Mouse (Mus musculus) hindbrain, embryonic 16.5 days (tissue): Measurements from ENCODE around the gene Mkrn2. TPM values are rescaled to one million over a fixed set of nuclear protein-coding genes. Genes with fewer than 3 reads are reported as not detected.

Source experiments
- ATAC-seq: fragments of 200-750 bp; cut with Nextera tagmentation; 2 replicates; pipeline ENCODE4 v1.8.0; 2017; ENCODE audit warnings: moderate TSS enrichment, moderate library complexity
- H3K27ac ChIP-seq: fragments of 300-500 bp; sonication (generic); 2 replicates; pipeline ENCODE4 v1.5.1; 2014; ENCODE audit warnings: low read depth, mild to moderate bottlenecking, control low read depth, low read length, moderate library complexity
- H3K27me3 ChIP-seq: fragments of 300-500 bp; sonication (generic); replicated peaks from 2 replicates; pipeline ENCODE4 v1.6.1; 2014; ENCODE audit warnings: low read length; ENCODE audit not compliant: control insufficient read depth, insufficient read depth
- H3K36me3 ChIP-seq: fragments of 300-500 bp; sonication (generic); 2 replicates; pipeline ENCODE4 v1.6.1; 2014; ENCODE audit warnings: mild to moderate bottlenecking, low read length, moderate library complexity, mixed read lengths; ENCODE audit not compliant: control insufficient read depth, insufficient read depth
- H3K4me1 ChIP-seq: fragments of 300-500 bp; sonication (generic); 2 replicates; pipeline ENCODE4 v1.6.1; 2014; ENCODE audit warnings: low read depth, low read length; ENCODE audit not compliant: control insufficient read depth, insufficient read depth
- H3K4me2 ChIP-seq: fragments of 300-500 bp; sonication (generic); 2 replicates; pipeline ENCODE4 v1.6.1; 2014; ENCODE audit warnings: mild to moderate bottlenecking, low read length, control low read depth, moderate library complexity
- H3K4me3 ChIP-seq: fragments of 300-500 bp; sonication (generic); 2 replicates; pipeline ENCODE4 v1.5.1; 2014; ENCODE audit warnings: mild to moderate bottlenecking, low read length, control low read depth, moderate library complexity
- H3K9ac ChIP-seq: fragments of 300-500 bp; sonication (generic); 2 replicates; pipeline ENCODE4 v1.6.1; 2014; ENCODE audit warnings: low read depth, mild to moderate bottlenecking, control low read depth, low read length, moderate library complexity
- H3K9me3 ChIP-seq: fragments of 300-500 bp; sonication (generic); 2 replicates; pipeline ENCODE4 v1.6.1; 2014; ENCODE audit warnings: mild to moderate bottlenecking, low read length, moderate library complexity; ENCODE audit not compliant: control insufficient read depth
- WGBS: fragments of 180-500 bp; shearing (Covaris S2); extraction: QIAGEN DNeasy Blood & Tissue Kit; methylation state at CpG from one replicate; pipeline ENCODE4 v1.1.7; 2014; 5-methylcytosine and 5-hydroxymethylcytosine counted together
- polyA plus RNA-seq: library from polyadenylated mRNA; unstranded; fragments of >200 nt; fragmentation: Nextera tagmentation; extraction: Ambion mirVana; gene quantifications from 2 replicates; pipeline ENCODE4 v1.2.1, GENCODE M21; 2015

The Mkrn2 gene
- 38.0 and 39.0 TPM in 2 replicates for polyA plus RNA-seq

DNA sequence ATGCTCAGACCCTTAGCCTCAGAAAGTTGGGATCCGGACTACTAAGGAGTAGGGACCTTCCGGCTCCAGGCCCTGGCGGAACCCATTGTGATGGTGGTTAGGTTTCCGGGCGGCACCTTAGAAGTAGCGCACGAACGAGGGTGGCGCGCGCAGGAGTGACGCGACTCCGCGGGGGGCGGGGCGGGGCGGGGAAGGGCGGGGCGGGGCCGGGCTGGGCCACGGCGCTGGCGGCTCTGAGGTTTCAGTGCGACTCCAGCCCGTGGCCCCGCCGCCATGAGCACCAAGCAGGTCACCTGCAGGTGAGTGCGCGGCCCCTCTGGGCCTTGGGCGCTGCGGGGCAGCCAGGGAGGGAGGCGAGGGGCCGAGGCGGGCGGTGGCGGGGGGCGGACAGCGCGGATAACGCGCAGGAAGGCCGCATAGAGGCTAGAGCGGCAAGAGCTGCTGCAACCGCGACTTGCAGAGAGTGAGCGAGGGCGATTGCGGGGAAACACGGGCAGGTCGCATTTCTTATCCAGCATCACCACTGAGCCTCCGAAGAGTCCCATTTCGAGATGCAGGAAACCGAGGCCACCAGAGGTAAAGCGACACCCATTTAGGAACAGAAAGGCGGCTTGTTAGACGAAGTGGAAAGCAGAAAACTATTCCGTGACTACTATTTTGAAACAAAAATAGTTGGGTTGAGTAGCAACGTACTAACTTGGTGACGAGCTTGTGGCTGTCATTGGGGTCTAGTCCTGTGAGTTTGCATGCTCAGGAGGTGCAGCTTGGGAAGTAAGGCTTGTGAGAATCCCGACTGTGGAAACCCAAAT is at the start of gene Mkrn2:
TSS of gene Mkrn2 (plus strand) at position 188 of the 809 bp plus-strand sequence.
- H3K27ac ChIP-seq, result peak within 1 kb of the TSS; percentile 85
- peak within 1 kb of the TSS; percentile 92 for H3K9ac ChIP-seq
- no peaks in the 10 kb centered on the region for H3K9me3 ChIP-seq
- H3K4me3 ChIP-seq, result peak within 1 kb of the TSS; percentile 80
- no peaks in the 10 kb centered on the region for H3K27me3 ChIP-seq
- H3K36me3 ChIP-seq, result no peaks in the 10 kb centered on the region
- WGBS, result under 1% methylated on average over 51 of the region's 61 CpGs
- peaks cover 9% of the 10 kb centered on the region for H3K4me1 ChIP-seq
- peak within 1 kb of the TSS; percentile 90 for H3K4me2 ChIP-seq
- ATAC-seq, result peak; percentile 93

- H3K9ac ChIP-seq, result no peak overlapping the region
- H3K9me3 ChIP-seq, result no peaks in the 10 kb centered on the region
- no peak overlapping the region for H3K27ac ChIP-seq
- H3K27me3 ChIP-seq, result no peaks in the 10 kb centered on the region
- peaks cover 20% of the 10 kb centered on the region for H3K36me3 ChIP-seq
- 87% methylated on average over 5 of the region's 5 CpGs for WGBS
- H3K4me2 ChIP-seq, result no peak overlapping the region
- no peaks in the 10 kb centered on the region for H3K4me1 ChIP-seq
- ATAC-seq, result no peak
- no peak overlapping the region for H3K4me3 ChIP-seq
Observed at GRCm38 (mm10) chr6:115555485-115555884, 46.2 kb upstream of the Mkrn2 start.

GRCm38 (mm10) chr6:115558176-115558575 is 43.5 kb upstream of the Mkrn2 start:
- H3K9ac ChIP-seq, result no peak overlapping the region
- no peak for ATAC-seq
- H3K27ac ChIP-seq, result no peak overlapping the region
- no peaks in the 10 kb centered on the region for H3K9me3 ChIP-seq
- WGBS, result 86% methylated on average over 2 of the region's 2 CpGs
- H3K27me3 ChIP-seq, result no peaks in the 10 kb centered on the region
- H3K4me3 ChIP-seq, result no peak overlapping the region
- H3K4me2 ChIP-seq, result no peak overlapping the region
- peaks cover 20% of the 10 kb centered on the region for H3K36me3 ChIP-seq
- no peaks in the 10 kb centered on the region for H3K4me1 ChIP-seq

GRCm38 (mm10) chr6:115559651-115560632 is 41.8 kb upstream of the Mkrn2 start:
- Histone ChIP-seq H3K4me1 (no peaks in the 10 kb centered on the region), H3K4me2 (no peak overlapping the region), H3K27ac (no peak overlapping the region), H3K9ac (no peak overlapping the region), H3K4me3 (no peak overlapping the region), H3K9me3 (no peaks in the 10 kb centered on the region), H3K27me3 (no peaks in the 10 kb centered on the region), H3K36me3 (peaks cover 21% of the 10 kb centered on the region)
- no peak for ATAC-seq
- WGBS, result 76% methylated on average over 21 of the region's 21 CpGs

GRCm38 (mm10) chr6:115565479-115566045 is 36.1 kb upstream of the Mkrn2 start:
- no peak overlapping the region for H3K27ac ChIP-seq
- ATAC-seq, result no peak
- H3K27me3 ChIP-seq, result no peaks in the 10 kb centered on the region
- H3K4me2 ChIP-seq, result no peak overlapping the region
- H3K4me1 ChIP-seq, result no peaks in the 10 kb centered on the region
- no peaks in the 10 kb centered on the region for H3K9me3 ChIP-seq
- H3K36me3 ChIP-seq, result peaks cover 35% of the 10 kb centered on the region
- no peak overlapping the region for H3K9ac ChIP-seq
- WGBS, result 96% methylated on average over 6 of the region's 6 CpGs
- H3K4me3 ChIP-seq, result no peak overlapping the region

DNA sequence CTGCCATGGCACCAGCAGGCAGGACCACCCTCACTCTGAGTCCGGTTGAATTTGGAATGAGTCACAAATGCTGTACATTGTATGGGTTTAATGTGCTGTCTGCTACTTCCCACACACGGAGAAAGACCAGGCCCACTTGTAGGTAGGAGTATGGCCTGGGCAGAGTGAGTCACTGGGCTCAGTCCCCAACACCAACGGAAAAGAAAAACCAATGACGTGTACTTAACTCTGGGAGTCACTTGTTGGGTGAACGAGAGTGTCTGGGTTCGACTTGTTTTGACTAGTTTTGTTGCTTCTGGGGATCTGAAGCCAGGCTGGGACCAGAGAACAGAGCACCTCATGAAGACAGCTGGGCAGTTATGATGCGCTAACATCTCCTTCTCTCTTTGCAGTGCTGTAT is 27.5 kb upstream of the Mkrn2 start:
- no peak for ATAC-seq

GRCm38 (mm10) chr6:115577407-115577806 is 24.3 kb upstream of the Mkrn2 start:
- Histone ChIP-seq H3K4me1 (no peaks in the 10 kb centered on the region), H3K9me3 (no peaks in the 10 kb centered on the region), H3K4me3 (no peak overlapping the region), H3K9ac (no peak overlapping the region), H3K27me3 (no peaks in the 10 kb centered on the region), H3K36me3 (peaks cover 39% of the 10 kb centered on the region), H3K4me2 (no peak overlapping the region), H3K27ac (no peak overlapping the region)
- no peak for ATAC-seq
- WGBS, result 87% methylated on average over 5 of the region's 5 CpGs

More for the DNA sequence above, 27.5 kb upstream of the Mkrn2 start:
- no peak overlapping the region for H3K4me2 ChIP-seq
- no peak overlapping the region for H3K9ac ChIP-seq
- H3K27ac ChIP-seq, result no peak overlapping the region
- no peaks in the 10 kb centered on the region for H3K27me3 ChIP-seq
- H3K9me3 ChIP-seq, result no peaks in the 10 kb centered on the region
- no peak overlapping the region for H3K4me3 ChIP-seq
- H3K36me3 ChIP-seq, result peaks cover 45% of the 10 kb centered on the region
- no peaks in the 10 kb centered on the region for H3K4me1 ChIP-seq
- 94% methylated on average over 7 of the region's 7 CpGs for WGBS

DNA sequence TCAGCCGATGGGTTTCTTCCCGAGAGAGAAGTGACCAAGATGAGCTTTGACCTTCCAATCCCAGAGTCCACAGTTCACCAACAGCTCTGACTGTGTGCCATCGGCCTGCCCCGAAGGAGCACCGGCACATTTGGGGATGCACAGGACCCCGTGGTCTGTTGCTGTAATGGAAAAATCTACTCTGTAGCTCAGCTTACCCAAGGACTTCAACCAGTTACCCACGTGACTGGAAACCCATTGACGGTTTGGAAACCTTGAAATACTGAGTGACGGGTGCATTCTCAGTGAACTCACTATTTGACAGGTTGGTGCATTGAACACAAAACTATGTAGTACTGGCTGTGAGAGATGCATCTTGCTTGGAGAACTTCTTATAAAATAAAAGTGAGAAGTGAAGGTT is 23.8 kb upstream of the Mkrn2 start:
- Histone ChIP-seq H3K27me3 (no peaks in the 10 kb centered on the region), H3K9ac (no peak overlapping the region), H3K36me3 (peaks cover 39% of the 10 kb centered on the region), H3K27ac (no peak overlapping the region), H3K4me1 (no peaks in the 10 kb centered on the region), H3K4me3 (no peak overlapping the region), H3K9me3 (no peaks in the 10 kb centered on the region), H3K4me2 (no peak overlapping the region)
- ATAC-seq, result no peak
- 91% methylated on average over 9 of the region's 9 CpGs for WGBS

GRCm38 (mm10) chr6:115580810-115581209 is 20.9 kb upstream of the Mkrn2 start:
- ATAC-seq, result no peak
- no peaks in the 10 kb centered on the region for H3K9me3 ChIP-seq
- no peak overlapping the region for H3K9ac ChIP-seq
- 87% methylated on average over 3 of the region's 3 CpGs for WGBS
- H3K36me3 ChIP-seq, result peaks cover 33% of the 10 kb centered on the region
- no peak overlapping the region for H3K27ac ChIP-seq
- H3K4me1 ChIP-seq, result no peaks in the 10 kb centered on the region
- H3K4me3 ChIP-seq, result no peak overlapping the region
- H3K27me3 ChIP-seq, result no peaks in the 10 kb centered on the region
- no peak overlapping the region for H3K4me2 ChIP-seq
